In genomic region chr9:83608135-83608534, GRCm38 (mm10) we compare ENCODE assay signal across 21 mouse cellular contexts.
"Had no signal": no experiment of that assay in that cellular context is flagged by ENCODE, and none has a peak within 500 bp of the region (broad histone marks: within the 10 kb centered on the region; RNA-seq: fewer than 3 reads in every experiment).

No protein-coding gene starts in this region.

- H3K27ac ChIP-seq: kidney, embryonic 15.5 days; limb, embryonic 15.5 days; liver, embryonic 14.5 days; neural tube, embryonic 13.5 days had no signal

- H3K4me1 ChIP-seq: limb, embryonic 15.5 days had no signal

- H3K9ac ChIP-seq: kidney, embryonic 15.5 days; limb, embryonic 12.5 days; limb, embryonic 15.5 days; liver, embryonic 14.5 days; liver, postnatal 0 days; lung, embryonic 14.5 days; midbrain, embryonic 12.5 days; neural tube, embryonic 13.5 days had no signal

- H3K4me3 ChIP-seq: kidney, embryonic 15.5 days; limb, embryonic 12.5 days; limb, embryonic 15.5 days; midbrain, embryonic 12.5 days; myocyte; neural tube, embryonic 13.5 days had no signal

- DNase-seq: kidney, adult 11 months; kidney, adult 8-10 months; kidney, postnatal 10 days; kidney, postnatal 36 days; left cerebral cortex, postnatal 4 days; liver, postnatal 0 days; lung, embryonic 14.5 days; lung, postnatal 10 days; lung, postnatal 36 days; thymus, adult 2 months; thymus, postnatal 14 days; thymus, postnatal 4 days had no signal

- ATAC-seq: liver, postnatal 0 days; midbrain, embryonic 16.5 days had no signal

- H3K9me3 ChIP-seq: kidney, embryonic 15.5 days; limb, embryonic 12.5 days; limb, embryonic 15.5 days; midbrain, embryonic 12.5 days; neural tube, embryonic 13.5 days had no signal

- H3K36me3 ChIP-seq: kidney, embryonic 15.5 days; limb, embryonic 12.5 days; limb, embryonic 15.5 days; midbrain, embryonic 12.5 days; neural tube, embryonic 13.5 days had no signal

- H3K4me2 ChIP-seq: kidney, embryonic 15.5 days; limb, embryonic 12.5 days; limb, embryonic 15.5 days; liver, embryonic 11.5 days; lung, embryonic 14.5 days; midbrain, embryonic 12.5 days; neural tube, embryonic 13.5 days had no signal

- H3K27me3 ChIP-seq: kidney, embryonic 15.5 days; limb, embryonic 12.5 days; limb, embryonic 15.5 days; neural tube, embryonic 13.5 days had no signal
